Mouse (Mus musculus) heart, embryonic 10.5 days (tissue): ENCODE data around the gene Wnt5b. TPM values are rescaled to one million over a fixed set of nuclear protein-coding genes. Genes with fewer than 3 reads are reported as not detected.
A peak's percentile ranks its signal among the peaks of the same experiment; 100 is the strongest.

Experiments used
- DNase-seq: peaks from one replicate; pipeline ENCODE4 v3.0.0-alpha.2; 2017; ENCODE audit warnings: low spot score
- H3K27ac ChIP-seq: fragments of 300-500 bp; sonication (generic); 2 replicates; pipeline ENCODE4 v1.5.1; 2016; ENCODE audit warnings: mild to moderate bottlenecking
- H3K27me3 ChIP-seq: fragments of 300-500 bp; sonication (generic); 2 replicates; pipeline ENCODE4 v1.6.1; 2016; ENCODE audit warnings: mild to moderate bottlenecking; ENCODE audit not compliant: poor library complexity, insufficient read depth, severe bottlenecking
- H3K36me3 ChIP-seq: fragments of 300-500 bp; sonication (generic); 2 replicates; pipeline ENCODE4 v1.6.1; 2016; ENCODE audit warnings: mild to moderate bottlenecking, moderate library complexity
- H3K4me1 ChIP-seq: fragments of 300-500 bp; sonication (generic); 2 replicates; pipeline ENCODE4 v1.6.1; 2016; ENCODE audit warnings: mild to moderate bottlenecking
- H3K4me3 ChIP-seq: fragments of 300-500 bp; sonication (generic); 2 replicates; pipeline ENCODE4 v1.5.1; 2016; ENCODE audit warnings: mild to moderate bottlenecking, moderate library complexity
- H3K9me3 ChIP-seq: fragments of 300-500 bp; sonication (generic); 2 replicates; pipeline ENCODE4 v1.6.1; 2016; ENCODE audit warnings: mild to moderate bottlenecking, moderate library complexity
- WGBS: fragments of 180-500 bp; shearing (Covaris S2); methylation state at CpG from one replicate; pipeline ENCODE4 v1.1.7; 2016; 5-methylcytosine and 5-hydroxymethylcytosine counted together
- polyA plus RNA-seq: library from polyadenylated mRNA; unstranded; fragments of >200 nt; fragmentation: Nextera tagmentation; extraction: Ambion mirVana; gene quantifications from 2 replicates; pipeline ENCODE4 v1.2.1, GENCODE M21; 2016

The Wnt5b gene
- polyA plus RNA-seq, 1 experiment from 2014 or later = 8.0 TPM

DNA sequence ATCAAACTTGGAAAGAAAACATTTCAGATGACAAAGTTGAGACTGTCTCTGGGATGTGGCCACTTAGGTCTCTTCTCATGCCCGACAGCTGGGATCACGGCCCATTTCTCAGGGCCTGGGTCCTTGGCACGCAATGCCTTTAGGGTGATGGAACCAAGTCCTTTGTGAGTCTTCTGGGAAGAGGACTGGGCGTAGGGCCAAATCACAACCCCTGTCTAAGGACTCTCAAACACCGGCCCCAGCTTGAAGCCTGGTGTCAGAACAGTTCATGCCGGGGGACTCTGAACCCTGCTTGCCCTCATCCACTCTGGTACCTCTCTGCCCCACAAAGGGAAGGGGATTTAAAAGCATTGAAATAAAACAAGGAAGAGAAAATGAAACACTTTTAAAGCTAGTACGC is 30.1 kb downstream of the Wnt5b start:
- no peaks in the 10 kb centered on the region for H3K27me3 ChIP-seq
- H3K9me3 ChIP-seq = no peaks in the 10 kb centered on the region
- H3K4me1 ChIP-seq = peaks cover 4% of the 10 kb centered on the region; the same call in 1 of the 2 replicates
- DNase-seq = no peak
- H3K36me3 ChIP-seq = no peaks in the 10 kb centered on the region
- H3K4me3 ChIP-seq = no peak overlapping the region
- no peak overlapping the region for H3K27ac ChIP-seq
- 87% methylated on average over 7 of the region's 7 CpGs for WGBS

DNA sequence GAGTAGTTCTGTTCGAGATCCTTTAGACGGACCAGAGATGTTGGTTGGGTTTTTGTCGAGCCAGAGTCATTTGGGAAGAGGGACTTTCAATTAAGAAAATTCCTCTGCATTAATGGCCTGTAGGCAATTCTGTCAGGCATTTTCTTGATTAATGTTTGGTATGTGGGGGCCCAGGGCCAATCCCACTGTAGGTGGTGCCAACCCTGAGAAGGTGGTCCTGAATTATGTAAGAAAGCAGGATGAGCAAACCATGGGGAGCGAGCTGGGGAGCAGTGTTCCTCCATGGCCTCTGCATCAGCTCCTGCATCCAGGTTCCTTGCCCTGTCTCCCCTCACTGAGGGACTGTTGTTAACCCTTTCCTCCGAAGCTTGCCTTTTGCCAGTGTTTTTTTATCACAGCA is 30.7 kb downstream of the Wnt5b start:
- Histone ChIP-seq H3K9me3 (no peaks in the 10 kb centered on the region), H3K4me3 (no peak overlapping the region), H3K27me3 (no peaks in the 10 kb centered on the region), H3K27ac (no peak overlapping the region), H3K36me3 (no peaks in the 10 kb centered on the region), H3K4me1 (peaks cover 7% of the 10 kb centered on the region; the same call in 1 of the 2 replicates)
- 80% methylated on average over 5 of the region's 5 CpGs for WGBS
- no peak for DNase-seq

DNA sequence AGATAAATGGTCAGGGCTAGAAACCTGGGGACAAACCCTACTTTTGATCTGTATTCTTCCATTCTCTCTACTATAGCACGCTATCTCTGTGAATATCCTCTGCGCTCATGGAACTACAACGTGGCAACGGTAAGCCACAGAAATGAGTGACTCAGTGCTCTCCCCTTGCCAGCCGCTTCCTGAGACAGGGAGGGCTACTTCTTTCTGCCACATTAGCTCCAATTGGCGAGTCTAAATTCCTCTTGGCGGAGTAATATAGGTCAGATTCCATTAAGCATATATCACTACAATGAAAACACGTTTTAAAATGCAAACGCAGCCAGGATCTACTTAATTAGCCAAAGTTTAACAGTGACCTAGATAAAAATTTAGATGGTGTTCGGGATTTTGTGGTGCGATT is 31.4 kb downstream of the Wnt5b start:
- Histone ChIP-seq H3K4me1 (peaks cover 8% of the 10 kb centered on the region; the same call in 1 of the 2 replicates), H3K27ac (no peak overlapping the region), H3K27me3 (no peaks in the 10 kb centered on the region), H3K9me3 (no peaks in the 10 kb centered on the region), H3K36me3 (no peaks in the 10 kb centered on the region), H3K4me3 (no peak overlapping the region)
- WGBS = 85% methylated on average over 11 of the region's 11 CpGs
- DNase-seq = no peak

GRCm38 (mm10) chr6:119509437-119510037 is 34.6 kb downstream of the Wnt5b start:
- Histone ChIP-seq H3K27me3 (no peaks in the 10 kb centered on the region), H3K36me3 (no peaks in the 10 kb centered on the region), H3K4me1 (peaks cover 14% of the 10 kb centered on the region), H3K4me3 (no peak overlapping the region), H3K9me3 (no peaks in the 10 kb centered on the region), H3K27ac (peak overlapping the region; percentile 73)
- WGBS = 86% methylated on average over 13 of the region's 13 CpGs
- DNase-seq = no peak

- Histone ChIP-seq H3K4me1 (peaks cover 14% of the 10 kb centered on the region), H3K27me3 (no peaks in the 10 kb centered on the region), H3K4me3 (no peak overlapping the region), H3K9me3 (no peaks in the 10 kb centered on the region), H3K27ac (peak overlapping the region; percentile 73), H3K36me3 (no peaks in the 10 kb centered on the region)
- WGBS = 58% methylated on average over 10 of the region's 10 CpGs
- DNase-seq = no peak
Observed at GRCm38 (mm10) chr6:119508634-119509375, 35.3 kb downstream of the Wnt5b start.

- no peaks in the 10 kb centered on the region for H3K9me3 ChIP-seq
- no peaks in the 10 kb centered on the region for H3K27me3 ChIP-seq
- no peaks in the 10 kb centered on the region for H3K36me3 ChIP-seq
- peaks cover 10% of the 10 kb centered on the region; the same call in 1 of the 2 replicates for H3K4me1 ChIP-seq
- WGBS = 90% methylated on average over 6 of the region's 6 CpGs
- no peak for DNase-seq
- H3K4me3 ChIP-seq = no peak overlapping the region
- H3K27ac ChIP-seq = peak overlapping the region; percentile 48
Observed at GRCm38 (mm10) chr6:119508221-119508620, 35.9 kb downstream of the Wnt5b start.

DNA sequence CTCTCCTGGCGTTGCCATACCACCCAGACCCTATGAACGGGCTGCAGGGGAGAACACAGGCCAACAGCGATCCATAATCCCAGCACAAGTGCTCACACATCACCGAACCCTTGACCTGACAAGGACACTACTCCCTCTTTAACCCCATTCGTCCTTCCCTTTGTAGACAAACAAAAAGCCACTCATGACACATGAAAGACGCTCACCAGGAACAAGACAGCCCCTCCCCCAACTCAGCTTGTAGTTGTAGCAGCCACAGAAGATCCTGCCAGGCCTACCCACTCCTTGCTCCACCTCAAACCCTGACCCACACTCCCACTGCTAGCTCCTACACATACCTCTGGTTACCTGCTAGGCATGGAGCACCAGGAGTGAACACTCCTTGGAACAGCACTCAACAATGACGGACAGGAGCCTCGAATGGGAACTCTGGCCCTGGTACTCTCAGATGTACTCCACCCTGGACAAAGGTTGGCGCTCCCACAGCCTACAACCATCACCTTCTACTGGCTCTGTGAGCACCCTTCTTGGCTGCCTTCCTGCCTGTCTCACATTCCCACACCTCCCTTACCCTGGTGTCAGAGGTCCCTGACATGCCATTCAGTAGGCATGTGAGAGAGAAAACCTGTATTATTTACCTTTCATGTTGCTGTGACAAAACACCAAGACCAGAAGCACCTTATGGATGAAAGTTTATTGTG is 38.5 kb downstream of the Wnt5b start:
- Histone ChIP-seq H3K27ac (peak overlapping the region; percentile 3; the same call in 1 of the 2 replicates), H3K4me3 (no peak overlapping the region), H3K36me3 (no peaks in the 10 kb centered on the region), H3K27me3 (no peaks in the 10 kb centered on the region), H3K4me1 (peaks cover 10% of the 10 kb centered on the region; the same call in 1 of the 2 replicates), H3K9me3 (no peaks in the 10 kb centered on the region)
- DNase-seq = no peak
- 65% methylated on average over 9 of the region's 9 CpGs for WGBS

DNA sequence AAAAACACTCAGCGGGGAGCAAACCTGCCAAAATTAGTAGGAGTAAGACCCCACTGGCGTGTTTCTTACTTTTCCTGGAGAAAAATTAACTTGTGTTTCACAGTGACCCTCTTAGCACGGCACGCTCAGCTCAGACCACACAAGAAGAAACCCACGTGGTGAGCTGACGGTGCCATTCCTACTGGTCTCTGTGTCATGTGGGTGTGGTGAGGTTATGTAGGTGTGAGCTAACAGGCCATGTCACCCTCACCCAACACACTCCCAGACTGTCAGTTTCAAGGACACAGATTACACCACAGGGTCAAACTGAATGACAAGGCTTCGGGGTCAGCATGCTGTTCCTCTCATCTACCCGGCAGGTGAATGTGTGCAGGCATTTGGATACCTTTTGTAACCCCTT is 39.4 kb downstream of the Wnt5b start:
- H3K4me3 ChIP-seq = no peak overlapping the region
- H3K27ac ChIP-seq = 0 out of 2 replicates have a peak overlapping the region, but pooled peaks have one; percentile 6
- H3K27me3 ChIP-seq = no peaks in the 10 kb centered on the region
- H3K4me1 ChIP-seq = peaks cover 11% of the 10 kb centered on the region; the same call in 1 of the 2 replicates
- no peak for DNase-seq
- H3K36me3 ChIP-seq = no peaks in the 10 kb centered on the region
- 67% methylated on average over 8 of the region's 8 CpGs for WGBS
- H3K9me3 ChIP-seq = no peaks in the 10 kb centered on the region

DNA sequence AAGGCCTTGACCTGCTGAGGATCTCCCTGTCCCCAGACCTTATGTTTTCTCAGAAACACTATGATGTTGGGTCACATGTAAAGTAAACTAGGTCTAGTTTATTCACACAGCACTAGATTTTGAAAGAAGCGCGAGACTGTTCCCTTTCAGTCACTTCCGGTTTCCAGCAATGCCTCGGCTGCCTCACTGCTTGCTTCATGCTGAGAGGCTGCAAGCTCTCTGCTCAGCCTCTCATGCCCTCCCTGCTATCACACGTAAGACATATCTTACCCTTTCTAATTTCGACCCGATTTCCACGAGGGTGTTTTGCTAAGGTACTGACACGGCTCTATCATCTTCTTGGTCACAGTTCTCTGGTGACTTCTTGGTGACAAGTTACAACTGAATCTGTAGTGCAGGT is 42.1 kb downstream of the Wnt5b start:
- Histone ChIP-seq H3K27ac (0 out of 2 replicates have a peak overlapping the region, but pooled peaks have one; percentile 11), H3K27me3 (no peaks in the 10 kb centered on the region), H3K36me3 (no peaks in the 10 kb centered on the region), H3K9me3 (no peaks in the 10 kb centered on the region), H3K4me3 (no peak overlapping the region), H3K4me1 (peaks cover 14% of the 10 kb centered on the region; the same call in 1 of the 2 replicates)
- DNase-seq = no peak
- WGBS = 41% methylated on average over 9 of the region's 9 CpGs

DNA sequence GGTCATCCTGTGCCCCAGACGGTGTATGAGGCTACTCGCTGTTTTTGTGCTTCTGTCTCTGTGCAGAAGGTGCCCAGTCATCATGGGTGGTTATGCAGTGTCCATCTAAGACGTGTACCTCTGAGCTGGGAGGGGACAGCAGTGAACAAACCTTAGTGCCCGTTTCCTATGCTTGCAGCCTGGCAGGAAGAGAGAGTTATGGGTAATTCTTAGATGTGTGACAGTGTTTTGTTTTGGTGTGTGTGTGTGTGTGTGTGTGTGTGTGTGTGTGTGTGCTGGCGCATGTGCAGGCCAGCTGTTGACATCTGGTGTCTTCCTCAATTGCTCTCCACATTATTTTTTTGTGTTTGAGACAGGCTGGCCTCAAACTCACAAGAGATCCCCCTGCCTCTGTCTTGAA is 44.1 kb downstream of the Wnt5b start:
- DNase-seq = no peak
- 79% methylated on average over 5 of the region's 5 CpGs for WGBS
- Histone ChIP-seq H3K4me1 (peaks cover 7% of the 10 kb centered on the region; the same call in 1 of the 2 replicates), H3K27me3 (no peaks in the 10 kb centered on the region), H3K4me3 (no peak overlapping the region), H3K36me3 (no peaks in the 10 kb centered on the region), H3K9me3 (no peaks in the 10 kb centered on the region), H3K27ac (no peak overlapping the region)

DNA sequence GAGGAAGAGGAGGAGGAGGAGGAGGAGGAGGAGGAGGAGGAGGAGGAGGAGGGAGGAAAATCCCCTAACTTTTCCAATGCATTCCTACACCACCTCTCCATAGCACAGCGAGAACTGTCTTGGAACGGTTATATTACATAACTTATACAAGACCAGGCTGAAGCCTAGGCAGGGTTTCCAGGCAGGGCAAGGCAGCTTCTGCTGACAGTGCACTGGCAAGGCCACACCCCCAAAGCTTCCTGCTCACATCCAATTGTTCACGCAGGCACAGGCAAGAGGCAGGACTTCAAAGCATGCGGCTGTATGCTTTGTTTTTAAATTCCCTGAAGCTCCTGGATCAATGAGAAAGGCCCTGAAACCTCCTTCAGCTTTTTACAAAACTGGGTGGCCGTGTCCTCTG is 44.9 kb downstream of the Wnt5b start:
- no peaks in the 10 kb centered on the region for H3K36me3 ChIP-seq
- H3K27ac ChIP-seq = no peak overlapping the region
- no peaks in the 10 kb centered on the region for H3K9me3 ChIP-seq
- DNase-seq = no peak
- WGBS = 38% methylated on average over 5 of the region's 5 CpGs
- no peak overlapping the region for H3K4me3 ChIP-seq
- no peaks in the 10 kb centered on the region for H3K27me3 ChIP-seq
- peaks cover 7% of the 10 kb centered on the region; the same call in 1 of the 2 replicates for H3K4me1 ChIP-seq

DNA sequence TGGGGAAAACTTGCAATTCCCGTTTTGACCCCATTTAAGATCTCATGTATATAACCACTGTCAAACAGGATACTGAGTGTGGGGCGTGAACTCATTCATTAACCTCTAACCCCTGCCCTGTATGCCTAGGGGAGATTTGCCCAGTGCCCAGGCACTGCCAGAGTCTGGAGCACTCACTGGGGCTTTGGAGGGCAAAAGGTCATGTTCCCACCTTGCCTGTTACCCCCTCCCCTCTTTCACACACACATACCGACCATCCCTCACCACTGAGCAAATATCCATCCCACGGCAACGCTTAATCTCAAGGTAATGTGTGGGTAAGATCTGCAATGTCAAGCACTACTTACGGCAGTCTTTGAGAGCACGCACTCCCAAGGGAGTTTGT is 51.5 kb downstream of the Wnt5b start:
- no peaks in the 10 kb centered on the region for H3K36me3 ChIP-seq
- H3K4me1 ChIP-seq = peaks cover 10% of the 10 kb centered on the region
- no peak overlapping the region for H3K4me3 ChIP-seq
- no peaks in the 10 kb centered on the region for H3K27me3 ChIP-seq
- no peak overlapping the region for H3K27ac ChIP-seq
- 53% methylated on average over 7 of the region's 7 CpGs for WGBS
- H3K9me3 ChIP-seq = no peaks in the 10 kb centered on the region
- DNase-seq = no peak
